Mouse (Mus musculus) ES-Bruce4 (cell line): ENCODE data around the gene Prpf8.

Experiments
- CTCF ChIP-seq: IDR thresholded peaks from one replicate; pipeline ENCODE4 v1.8.1; 2011; ENCODE audit warnings: low read depth, low read length
- EP300 ChIP-seq: IDR thresholded peaks from 2 replicates; pipeline ENCODE4 v1.6.1; 2011; ENCODE audit warnings: low read depth, low read length; ENCODE audit not compliant: insufficient read depth
- POLR2A ChIP-seq: IDR thresholded peaks from one replicate; pipeline ENCODE4 v1.8.1; 2011; ENCODE audit warnings: low read length; ENCODE audit not compliant: insufficient read depth

GRCm38 (mm10) chr11:75549658-75550111, 63.1 kb downstream of the Prpf8 start:
- TF ChIP-seq CTCF (no peak), POLR2A (no peak), EP300 (0 out of 2 replicates have a peak, but pooled peaks have one; percentile 37)
